Mouse (Mus musculus): Measurements from ENCODE around the gene Gm1673.

- TF ChIP-seq CTCF (IDR thresholded peaks at IDR 0.05; ENCODE audit: extremely low read depth, insufficient read depth, insufficient read length, insufficient replicate concordance) (no peak), POLR2A (IDR thresholded peaks at IDR 0.05; ENCODE audit: low read depth, low read length) (no peak)
Measured at GRCm38 (mm10) chr5:34007392-34007941, 24.2 kb downstream of the Gm1673 start.

All from spleen, adult 2 months (tissue).